Mouse (Mus musculus): ENCODE results near the gene Rnf10. TPM values are rescaled to one million over a fixed set of nuclear protein-coding genes. Genes with fewer than 3 reads are reported as not detected.

Gene Rnf10
- polyA plus RNA-seq, 2 experiments = 60.2 to 97.0 TPM

DNA sequence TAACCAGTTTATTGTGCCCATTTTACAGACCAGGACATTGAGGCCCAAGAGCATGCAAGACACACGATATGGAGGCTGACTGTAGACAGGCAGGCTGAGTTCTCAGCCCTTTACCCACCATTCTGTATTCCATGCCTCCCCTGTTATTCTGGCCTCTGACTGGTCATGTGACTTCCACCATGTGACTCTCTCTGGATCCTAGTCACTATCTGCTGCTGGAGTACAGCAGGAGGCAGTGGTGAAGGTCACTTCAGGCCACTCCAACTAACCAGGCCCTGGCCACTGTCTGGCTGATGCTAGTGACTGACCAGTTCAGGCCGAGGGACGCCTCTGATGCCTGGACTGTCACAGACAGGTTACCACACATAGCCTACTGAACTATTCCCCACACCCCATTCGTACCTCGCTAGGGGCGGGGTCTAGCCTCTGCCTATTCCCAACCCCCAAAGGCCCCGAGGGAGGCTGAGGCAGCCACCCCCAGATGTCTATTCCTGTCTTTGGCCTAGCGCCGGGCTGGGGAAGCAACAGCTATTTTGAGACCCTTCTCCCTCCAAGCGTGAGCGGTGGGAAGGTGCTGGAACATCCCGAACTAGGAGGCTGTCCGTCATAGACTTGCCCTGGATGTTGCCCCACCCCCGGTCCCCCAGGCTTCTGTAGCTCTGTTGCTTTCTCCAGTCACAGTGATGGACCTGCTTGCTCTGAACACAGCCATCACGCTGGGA is 41.7 kb downstream of the Rnf10 start:
- 52% methylated on average over 15 of the region's 15 CpGs for WGBS (ENCODE audit: insufficient replicate concordance)
- DNase-seq (ENCODE audit: low read depth in 3 of 3, low spot score in 3 of 3) (no peak), ATAC-seq (ENCODE audit: insufficient read depth) (no peak)
- H3K4me1 ChIP-seq (replicated peaks; ENCODE audit: control insufficient read depth in 2 of 2, insufficient read depth in 2 of 2, low read length in 1 of 2) = peaks cover 0 to 3% of the 10 kb centered on the region in 2 experiments; a peak in 1 of 4 replicates
- peaks cover 19% of the 10 kb centered on the region for H3K27me3 ChIP-seq (ENCODE audit: control insufficient read depth, insufficient read depth, low read length)
- no peaks in the 10 kb centered on the region for H3K36me3 ChIP-seq (replicated peaks; ENCODE audit: control insufficient read depth, insufficient read depth, low read depth)
- no peaks in the 10 kb centered on the region for H3K9me3 ChIP-seq (ENCODE audit: control insufficient read depth, low read length)
- TF ChIP-seq CTCF (IDR thresholded peaks at IDR 0.05; ENCODE audit: low read depth) = no peak
- no peak overlapping the region for H3K4me2 ChIP-seq (ENCODE audit: low read depth)
- H3K4me3 ChIP-seq (ENCODE audit: insufficient read depth in 1 of 2, low read depth in 2 of 2, low read length in 2 of 2) = no peak overlapping the region
- no peak overlapping the region for H3K9ac ChIP-seq (replicated peaks)
- H3K27ac ChIP-seq = no peak overlapping the region

DNA sequence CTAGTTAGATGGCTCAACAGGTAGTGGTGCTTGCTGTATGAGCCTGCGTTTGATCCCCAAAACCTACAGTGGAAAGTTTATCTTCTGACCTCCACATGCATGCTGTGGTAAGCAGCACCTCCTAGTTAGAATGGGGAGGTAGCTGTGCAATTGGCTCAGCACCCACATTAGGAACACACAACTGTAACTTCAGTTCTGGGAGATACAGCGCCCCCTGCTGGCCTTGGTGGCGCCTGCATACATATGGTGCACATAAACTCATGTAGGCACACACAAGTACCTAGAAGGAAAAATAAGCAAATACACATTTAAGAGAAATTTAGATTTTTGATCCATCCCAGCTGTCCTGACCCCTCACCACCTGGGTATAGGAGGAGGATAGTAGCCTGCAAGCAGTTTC is 50.2 kb downstream of the Rnf10 start:
- no peak for ATAC-seq (ENCODE audit: insufficient read depth)
- 54% methylated on average over 3 of the region's 3 CpGs for WGBS (ENCODE audit: insufficient replicate concordance)
- no peaks in the 10 kb centered on the region for H3K36me3 ChIP-seq (replicated peaks; ENCODE audit: control insufficient read depth, insufficient read depth, low read depth)
- no peak overlapping the region for H3K27ac ChIP-seq
- H3K4me2 ChIP-seq (ENCODE audit: low read depth) = no peak overlapping the region
- no peak for DNase-seq (ENCODE audit: low read depth in 3 of 3, low spot score in 3 of 3)
- H3K4me1 ChIP-seq (replicated peaks; ENCODE audit: control insufficient read depth in 2 of 2, insufficient read depth in 2 of 2, low read length in 1 of 2) = no peaks in the 10 kb centered on the region
- no peaks in the 10 kb centered on the region; the same call in 1 of the 2 replicates for H3K27me3 ChIP-seq (ENCODE audit: control insufficient read depth, insufficient read depth, low read length)
- 0 out of 2 replicates have a peak, but pooled peaks cover 3% of the 10 kb centered on the region for H3K9me3 ChIP-seq (ENCODE audit: control insufficient read depth, low read length)
- H3K4me3 ChIP-seq (ENCODE audit: insufficient read depth in 1 of 2, low read depth in 2 of 2, low read length in 2 of 2) = no peak overlapping the region
- TF ChIP-seq EP300 (IDR thresholded peaks at IDR 0.05; ENCODE audit: low read depth) (no peak), CTCF (IDR thresholded peaks at IDR 0.05; ENCODE audit: low read depth) (peak; percentile 60)
- no peak overlapping the region for H3K9ac ChIP-seq (replicated peaks)

DNA sequence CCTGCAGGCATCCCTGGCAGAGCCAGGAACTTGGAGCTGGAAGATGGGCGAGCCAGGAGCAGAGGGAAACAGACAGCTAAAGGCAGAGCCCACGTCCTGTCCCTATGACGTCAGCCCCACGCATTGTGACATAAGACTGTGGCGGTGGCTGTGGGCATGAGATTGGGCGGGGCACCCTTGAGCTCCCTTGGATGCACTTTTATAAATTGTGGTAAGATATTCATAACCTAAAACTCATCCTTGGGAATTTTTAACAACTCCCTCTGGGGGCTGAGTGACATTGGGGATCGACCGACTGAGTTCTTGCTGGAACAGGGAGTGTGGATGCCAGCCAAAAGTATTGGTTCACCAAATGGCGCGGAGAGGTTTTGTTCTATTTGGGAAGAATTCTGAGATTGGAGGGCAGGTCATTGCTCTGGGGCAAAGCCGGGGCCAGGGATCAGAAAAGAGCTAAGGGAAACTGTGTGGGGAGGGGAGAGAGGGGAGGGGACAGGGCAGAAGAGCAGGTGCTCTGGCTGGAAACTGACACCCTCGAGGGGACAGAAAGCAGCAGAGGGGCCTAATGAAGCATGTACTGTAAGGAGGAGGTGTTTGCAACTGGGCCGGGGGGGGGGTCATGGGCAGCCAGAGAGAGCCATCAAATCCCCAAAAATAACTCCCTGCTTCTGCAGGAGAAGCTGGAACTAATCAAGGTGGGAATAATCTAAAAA is 51.6 kb downstream of the Rnf10 start:
- H3K27me3 ChIP-seq (ENCODE audit: control insufficient read depth, insufficient read depth, low read length) = peaks cover 5% of the 10 kb centered on the region
- no peaks in the 10 kb centered on the region for H3K4me1 ChIP-seq (replicated peaks; ENCODE audit: control insufficient read depth in 2 of 2, insufficient read depth in 2 of 2, low read length in 1 of 2)
- H3K4me3 ChIP-seq (ENCODE audit: insufficient read depth in 1 of 2, low read depth in 2 of 2, low read length in 2 of 2) = no peak overlapping the region

DNA sequence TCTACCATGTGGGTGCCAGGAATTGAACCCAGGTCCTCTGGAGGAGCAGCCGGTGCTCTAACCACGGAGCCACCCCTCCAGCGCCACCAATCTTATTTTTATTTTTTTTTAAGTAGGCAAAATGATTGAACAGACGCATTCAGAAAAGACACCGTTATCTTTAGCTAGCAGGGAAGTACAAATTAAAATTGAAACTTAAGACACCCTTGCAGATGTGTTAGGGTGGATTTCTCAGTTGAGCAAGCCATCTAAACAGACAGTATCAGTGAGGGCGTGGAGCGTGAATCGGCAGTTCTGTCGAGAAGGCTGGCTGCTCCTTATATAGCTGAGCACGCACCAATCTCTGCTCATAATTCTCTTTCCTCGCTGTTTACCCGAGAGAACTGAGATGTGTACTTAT is 54.7 kb downstream of the Rnf10 start:
- DNase-seq (ENCODE audit: low read depth in 3 of 3, low spot score in 3 of 3) = no peak
- no peak for TF ChIP-seq EP300 (IDR thresholded peaks at IDR 0.05; ENCODE audit: low read depth)
- TF ChIP-seq CTCF (IDR thresholded peaks at IDR 0.05; ENCODE audit: low read depth) = no peak
- Histone ChIP-seq H3K4me2 (ENCODE audit: low read depth) (no peak overlapping the region), H3K27me3 (ENCODE audit: control insufficient read depth, insufficient read depth, low read length) (peaks cover 22% of the 10 kb centered on the region), H3K36me3 (replicated peaks; ENCODE audit: control insufficient read depth, insufficient read depth, low read depth) (no peaks in the 10 kb centered on the region), H3K9ac (replicated peaks) (no peak overlapping the region), H3K4me1 (replicated peaks; ENCODE audit: control insufficient read depth in 2 of 2, insufficient read depth in 2 of 2, low read length in 1 of 2) (no peaks in the 10 kb centered on the region), H3K9me3 (ENCODE audit: control insufficient read depth, low read length) (0 out of 2 replicates have a peak, but pooled peaks cover 3% of the 10 kb centered on the region), H3K4me3 (ENCODE audit: insufficient read depth in 1 of 2, low read depth in 2 of 2, low read length in 2 of 2) (no peak overlapping the region), H3K27ac (no peak overlapping the region)
- 62% methylated on average over 12 of the region's 12 CpGs for WGBS (ENCODE audit: insufficient replicate concordance)
- no peak for ATAC-seq (ENCODE audit: insufficient read depth)

More for the DNA sequence above, 51.6 kb downstream of the Rnf10 start:
- H3K4me2 ChIP-seq (ENCODE audit: low read depth) = no peak overlapping the region
- ATAC-seq (ENCODE audit: insufficient read depth) (no peak), DNase-seq (ENCODE audit: low read depth in 3 of 3, low spot score in 3 of 3) (no peak)
- WGBS (ENCODE audit: insufficient replicate concordance) = 35% methylated on average over 13 of the region's 13 CpGs
- H3K9me3 ChIP-seq (ENCODE audit: control insufficient read depth, low read length) = 0 out of 2 replicates have a peak, but pooled peaks cover 3% of the 10 kb centered on the region
- H3K36me3 ChIP-seq (replicated peaks; ENCODE audit: control insufficient read depth, insufficient read depth, low read depth) = no peaks in the 10 kb centered on the region
- no peak overlapping the region for H3K9ac ChIP-seq (replicated peaks)
- TF ChIP-seq EP300 (IDR thresholded peaks at IDR 0.05; ENCODE audit: low read depth) (no peak), CTCF (IDR thresholded peaks at IDR 0.05; ENCODE audit: low read depth) (no peak)
- H3K27ac ChIP-seq = no peak overlapping the region

Measured in liver, embryonic 14.5 days (tissue).